Mouse (Mus musculus): ENCODE results near the gene Ybx2.
"Not testable (repeated sequence)": the region's sequence is repeated elsewhere in the genome, so short reads cannot be mapped to it uniquely, and the experiment has no call there.

DNA sequence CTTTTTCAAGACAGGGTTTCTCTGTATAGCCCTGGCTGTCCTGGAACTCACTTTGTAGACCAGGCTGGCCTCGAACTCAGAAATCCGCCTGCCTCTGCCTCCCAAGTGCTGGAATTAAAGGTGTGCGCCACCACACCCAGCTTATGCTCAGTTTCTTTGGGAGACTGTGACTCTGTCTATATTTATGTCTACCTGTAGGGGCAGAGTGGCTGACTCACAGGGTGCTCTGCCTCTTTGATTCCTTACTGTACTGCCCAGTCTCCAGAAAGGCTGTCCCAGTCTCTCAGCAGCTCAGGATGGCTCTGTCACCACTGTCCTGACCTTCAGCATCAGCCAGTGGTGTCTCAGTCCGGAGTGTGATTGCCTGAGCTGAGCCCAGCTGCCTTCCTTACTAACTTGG lies 20.0 kb downstream of the Ybx2 start:
- not testable (repeated sequence) for TF ChIP-seq POLR2A (IDR thresholded peaks at IDR 0.05; ENCODE audit: extremely low read depth, insufficient read depth, low read length); CTCF (IDR thresholded peaks at IDR 0.05; ENCODE audit: low read depth, low read length)

All from liver, adult 2 months (tissue).